Mouse (Mus musculus): ENCODE results near the gene Gdap2.
A peak's percentile ranks its signal among the peaks of the same experiment; 100 is the strongest.

The Gdap2 gene

GRCm38 (mm10) chr3:100162315-100163105 is at the start of gene Gdap2, which contains the start of gene Wdr3:
Gene Gdap2, plus strand, starts transcription at chr3:100162381.
Gene Wdr3, minus strand, starts transcription at chr3:100162407.
- DNase-seq: peak; percentile 96

GRCm38 (mm10) chr3:100118681-100119080 is 43.5 kb upstream of the Gdap2 start:
- no peak for DNase-seq

GRCm38 (mm10) chr3:100121961-100122360 is 40.2 kb upstream of the Gdap2 start:
- DNase-seq: no peak

GRCm38 (mm10) chr3:100122445-100122844 is 39.7 kb upstream of the Gdap2 start:
- no peak for DNase-seq

- no peak for DNase-seq
Measured at GRCm38 (mm10) chr3:100160682-100161445, 1.3 kb upstream of the Gdap2 start.

- DNase-seq: no peak
Measured at GRCm38 (mm10) chr3:100161665-100162314, 391 bp upstream of the Gdap2 start.

GRCm38 (mm10) chr3:100163556-100163955 is 1.4 kb downstream of the Gdap2 start:
- DNase-seq: no peak

- DNase-seq: no peak
Measured at GRCm38 (mm10) chr3:100164991-100165390, 2.8 kb downstream of the Gdap2 start.

GRCm38 (mm10) chr3:100176031-100176430 is 13.8 kb downstream of the Gdap2 start:
- no peak for DNase-seq

- no peak for DNase-seq
Measured at GRCm38 (mm10) chr3:100180471-100180870, 18.3 kb downstream of the Gdap2 start.

- DNase-seq: peak; percentile 57
Measured at GRCm38 (mm10) chr3:100189444-100189843, 27.3 kb downstream of the Gdap2 start.

- DNase-seq: no peak
Measured at GRCm38 (mm10) chr3:100189861-100190260, 27.7 kb downstream of the Gdap2 start.

GRCm38 (mm10) chr3:100194210-100194609 is 32.0 kb downstream of the Gdap2 start:
- DNase-seq: no peak

- no peak for DNase-seq
Measured at GRCm38 (mm10) chr3:100201554-100201953, 39.4 kb downstream of the Gdap2 start.

- no peak for DNase-seq
Measured at GRCm38 (mm10) chr3:100206973-100207372, 44.8 kb downstream of the Gdap2 start.

- no peak for DNase-seq
Measured at GRCm38 (mm10) chr3:100215469-100215868, 53.3 kb downstream of the Gdap2 start.

GRCm38 (mm10) chr3:100225326-100225959 is 63.3 kb downstream of the Gdap2 start:
- no peak for DNase-seq

- no peak for DNase-seq
Measured at GRCm38 (mm10) chr3:100227509-100227908, 65.3 kb downstream of the Gdap2 start.

GRCm38 (mm10) chr3:100228981-100229380 is 66.8 kb downstream of the Gdap2 start:
- DNase-seq: no peak

GRCm38 (mm10) chr3:100236725-100237436 is 74.7 kb downstream of the Gdap2 start:
- no peak for DNase-seq

- no peak for DNase-seq
Measured at GRCm38 (mm10) chr3:100242230-100242629, 80.0 kb downstream of the Gdap2 start.

- DNase-seq: no peak
Measured at GRCm38 (mm10) chr3:100246286-100246825, 84.2 kb downstream of the Gdap2 start.

Measured in thymus, postnatal 14 days (tissue).